Mouse (Mus musculus): ENCODE measurements around the gene Zbtb8os. TPM values are rescaled to one million over a fixed set of nuclear protein-coding genes. Genes with fewer than 3 reads are reported as not detected.

Gene Zbtb8os
- polyA plus RNA-seq, 1 experiment from 2014 or later, result 62.6 TPM

- WGBS, result 57% methylated on average over 10 of the region's 10 CpGs
- no peak for ATAC-seq
- Histone ChIP-seq H3K4me3 (replicated peaks) (no peak overlapping the region), H3K27me3 (replicated peaks) (no peaks in the 10 kb centered on the region), H3K4me1 (replicated peaks) (no peaks in the 10 kb centered on the region; the same call in 1 of the 2 replicates), H3K36me3 (no peaks in the 10 kb centered on the region), H3K9me3 (no peaks in the 10 kb centered on the region), H3K4me2 (replicated peaks) (no peak overlapping the region), H3K9ac (no peak overlapping the region), H3K27ac (no peak overlapping the region)
These were observed 36.4 kb upstream of the Zbtb8os start for GRCm38 (mm10) chr4:129299121-129299520.

GRCm38 (mm10) chr4:129303401-129303800, 32.1 kb upstream of the Zbtb8os start:
- Histone ChIP-seq H3K36me3 (peaks cover 5% of the 10 kb centered on the region), H3K4me3 (replicated peaks) (no peak overlapping the region), H3K4me1 (replicated peaks) (no peaks in the 10 kb centered on the region; the same call in 1 of the 2 replicates), H3K27me3 (replicated peaks) (no peaks in the 10 kb centered on the region), H3K4me2 (replicated peaks) (no peak overlapping the region), H3K9ac (no peak overlapping the region), H3K27ac (no peak overlapping the region), H3K9me3 (no peaks in the 10 kb centered on the region)
- WGBS, result 80% methylated on average over 5 of the region's 5 CpGs
- no peak for ATAC-seq

- no peak; the same call in 1 of the 2 replicates for ATAC-seq
These were observed 31.7 kb upstream of the Zbtb8os start for GRCm38 (mm10) chr4:129303816-129304215.

GRCm38 (mm10) chr4:129304306-129304705, 31.2 kb upstream of the Zbtb8os start:
- no peaks in the 10 kb centered on the region for H3K4me1 ChIP-seq (replicated peaks)
- H3K36me3 ChIP-seq, result peaks cover 5% of the 10 kb centered on the region
- no peaks in the 10 kb centered on the region for H3K9me3 ChIP-seq
- H3K27me3 ChIP-seq (replicated peaks), result no peaks in the 10 kb centered on the region
- WGBS, result 54% methylated on average over 1 of the region's 1 CpGs
- no peak overlapping the region for H3K4me2 ChIP-seq (replicated peaks)
- H3K27ac ChIP-seq, result no peak overlapping the region
- ATAC-seq, result no peak
- H3K9ac ChIP-seq, result no peak overlapping the region
- H3K4me3 ChIP-seq (replicated peaks), result no peak overlapping the region

More at GRCm38 (mm10) chr4:129303816-129304215, 31.7 kb upstream of the Zbtb8os start:
- 76% methylated on average over 9 of the region's 9 CpGs for WGBS
- Histone ChIP-seq H3K36me3 (peaks cover 5% of the 10 kb centered on the region), H3K9ac (no peak overlapping the region), H3K4me2 (replicated peaks) (no peak overlapping the region), H3K9me3 (no peaks in the 10 kb centered on the region), H3K4me1 (replicated peaks) (no peaks in the 10 kb centered on the region; the same call in 1 of the 2 replicates), H3K4me3 (replicated peaks) (no peak overlapping the region), H3K27ac (no peak overlapping the region), H3K27me3 (replicated peaks) (no peaks in the 10 kb centered on the region)

GRCm38 (mm10) chr4:129307936-129308335, 27.6 kb upstream of the Zbtb8os start:
- WGBS, result 80% methylated on average over 1 of the region's 1 CpGs

GRCm38 (mm10) chr4:129313886-129314285, 21.6 kb upstream of the Zbtb8os start:
- 61% methylated on average over 3 of the region's 3 CpGs for WGBS
- no peak overlapping the region for H3K4me2 ChIP-seq (replicated peaks)
- H3K4me1 ChIP-seq (replicated peaks), result no peaks in the 10 kb centered on the region
- no peak for ATAC-seq
- H3K36me3 ChIP-seq, result peaks cover 18% of the 10 kb centered on the region; the same call in 1 of the 2 replicates
- H3K27ac ChIP-seq, result no peak overlapping the region
- H3K9ac ChIP-seq, result no peak overlapping the region
- H3K27me3 ChIP-seq (replicated peaks), result no peaks in the 10 kb centered on the region
- no peaks in the 10 kb centered on the region for H3K9me3 ChIP-seq
- no peak overlapping the region for H3K4me3 ChIP-seq (replicated peaks)

More at GRCm38 (mm10) chr4:129307936-129308335, 27.6 kb upstream of the Zbtb8os start:
- Histone ChIP-seq H3K36me3 (peaks cover 11% of the 10 kb centered on the region), H3K4me3 (replicated peaks) (no peak overlapping the region), H3K27ac (no peak overlapping the region), H3K9me3 (no peaks in the 10 kb centered on the region), H3K4me1 (replicated peaks) (no peaks in the 10 kb centered on the region), H3K9ac (no peak overlapping the region), H3K27me3 (replicated peaks) (no peaks in the 10 kb centered on the region), H3K4me2 (replicated peaks) (no peak overlapping the region)
- ATAC-seq, result no peak

GRCm38 (mm10) chr4:129320876-129321275, 14.6 kb upstream of the Zbtb8os start:
- peaks cover 36% of the 10 kb centered on the region for H3K36me3 ChIP-seq
- H3K27me3 ChIP-seq (replicated peaks), result no peaks in the 10 kb centered on the region
- no peaks in the 10 kb centered on the region for H3K4me1 ChIP-seq (replicated peaks)
- H3K4me3 ChIP-seq (replicated peaks), result no peak overlapping the region
- no peak overlapping the region for H3K4me2 ChIP-seq (replicated peaks)
- H3K9ac ChIP-seq, result no peak overlapping the region
- no peak for ATAC-seq
- 80% methylated on average over 1 of the region's 1 CpGs for WGBS
- H3K9me3 ChIP-seq, result no peaks in the 10 kb centered on the region
- no peak overlapping the region for H3K27ac ChIP-seq

GRCm38 (mm10) chr4:129322042-129322441, 13.5 kb upstream of the Zbtb8os start:
- Histone ChIP-seq H3K9ac (no peak overlapping the region), H3K4me3 (replicated peaks) (no peak overlapping the region), H3K27ac (no peak overlapping the region), H3K27me3 (replicated peaks) (no peaks in the 10 kb centered on the region), H3K9me3 (no peaks in the 10 kb centered on the region), H3K36me3 (peaks cover 34% of the 10 kb centered on the region), H3K4me1 (replicated peaks) (no peaks in the 10 kb centered on the region), H3K4me2 (replicated peaks) (no peak overlapping the region)
- no peak for ATAC-seq
- WGBS, result 93% methylated on average over 5 of the region's 5 CpGs

GRCm38 (mm10) chr4:129323491-129323890, 12.0 kb upstream of the Zbtb8os start:
- no peaks in the 10 kb centered on the region for H3K4me1 ChIP-seq (replicated peaks)
- peaks cover 39% of the 10 kb centered on the region for H3K36me3 ChIP-seq
- ATAC-seq, result no peak
- H3K4me3 ChIP-seq (replicated peaks), result no peak overlapping the region
- no peak overlapping the region for H3K4me2 ChIP-seq (replicated peaks)
- WGBS, result 90% methylated on average over 1 of the region's 1 CpGs
- H3K27me3 ChIP-seq (replicated peaks), result no peaks in the 10 kb centered on the region
- no peaks in the 10 kb centered on the region for H3K9me3 ChIP-seq
- no peak overlapping the region for H3K27ac ChIP-seq
- H3K9ac ChIP-seq, result no peak overlapping the region

GRCm38 (mm10) chr4:129324756-129325155, 10.7 kb upstream of the Zbtb8os start:
- Histone ChIP-seq H3K4me2 (replicated peaks) (no peak overlapping the region), H3K27ac (no peak overlapping the region), H3K9ac (no peak overlapping the region), H3K4me1 (replicated peaks) (no peaks in the 10 kb centered on the region), H3K27me3 (replicated peaks) (no peaks in the 10 kb centered on the region), H3K9me3 (no peaks in the 10 kb centered on the region), H3K36me3 (peaks cover 33% of the 10 kb centered on the region), H3K4me3 (replicated peaks) (no peak overlapping the region)
- 77% methylated on average over 1 of the region's 1 CpGs for WGBS
- no peak for ATAC-seq

GRCm38 (mm10) chr4:129326191-129326590, 9.3 kb upstream of the Zbtb8os start:
- H3K9me3 ChIP-seq, result no peaks in the 10 kb centered on the region
- H3K4me2 ChIP-seq (replicated peaks), result no peak overlapping the region
- no peak overlapping the region for H3K9ac ChIP-seq
- H3K36me3 ChIP-seq, result peaks cover 24% of the 10 kb centered on the region
- H3K27ac ChIP-seq, result no peak overlapping the region
- no peak overlapping the region for H3K4me3 ChIP-seq (replicated peaks)
- ATAC-seq, result no peak
- no peaks in the 10 kb centered on the region for H3K27me3 ChIP-seq (replicated peaks)
- WGBS, result 60% methylated on average over 1 of the region's 1 CpGs
- H3K4me1 ChIP-seq (replicated peaks), result peaks cover 4% of the 10 kb centered on the region; the same call in 1 of the 2 replicates

- Histone ChIP-seq H3K9me3 (no peaks in the 10 kb centered on the region), H3K27ac (no peak overlapping the region), H3K27me3 (replicated peaks) (no peaks in the 10 kb centered on the region), H3K36me3 (peaks cover 9% of the 10 kb centered on the region), H3K9ac (no peak overlapping the region; the same call in 1 of the 2 replicates), H3K4me3 (replicated peaks) (peak overlapping the region; percentile 92; the same call in 1 of the 2 replicates), H3K4me2 (replicated peaks) (peak overlapping the region; percentile 58; the same call in 1 of the 2 replicates), H3K4me1 (replicated peaks) (peaks cover 30% of the 10 kb centered on the region)
- no peak for ATAC-seq
- 50% methylated on average over 1 of the region's 1 CpGs for WGBS
These were observed 2.6 kb upstream of the Zbtb8os start for GRCm38 (mm10) chr4:129332846-129333245.

- no peak; the same call in 1 of the 2 replicates for ATAC-seq
- Histone ChIP-seq H3K36me3 (peaks cover 2% of the 10 kb centered on the region; the same call in 1 of the 2 replicates), H3K4me3 (replicated peaks) (peak overlapping the region; percentile 92), H3K4me2 (replicated peaks) (peak overlapping the region; percentile 58), H3K9me3 (no peaks in the 10 kb centered on the region), H3K27ac (peak overlapping the region; percentile 96), H3K9ac (peak overlapping the region; percentile 96), H3K4me1 (replicated peaks) (peaks cover 30% of the 10 kb centered on the region), H3K27me3 (replicated peaks) (no peaks in the 10 kb centered on the region)
- under 1% methylated on average over 62 of the region's 62 CpGs for WGBS
These were observed 749 bp upstream of the Zbtb8os start for GRCm38 (mm10) chr4:129334677-129335215.

Measured in intestine, embryonic 15.5 days (tissue).